In the genomic region with DNA sequence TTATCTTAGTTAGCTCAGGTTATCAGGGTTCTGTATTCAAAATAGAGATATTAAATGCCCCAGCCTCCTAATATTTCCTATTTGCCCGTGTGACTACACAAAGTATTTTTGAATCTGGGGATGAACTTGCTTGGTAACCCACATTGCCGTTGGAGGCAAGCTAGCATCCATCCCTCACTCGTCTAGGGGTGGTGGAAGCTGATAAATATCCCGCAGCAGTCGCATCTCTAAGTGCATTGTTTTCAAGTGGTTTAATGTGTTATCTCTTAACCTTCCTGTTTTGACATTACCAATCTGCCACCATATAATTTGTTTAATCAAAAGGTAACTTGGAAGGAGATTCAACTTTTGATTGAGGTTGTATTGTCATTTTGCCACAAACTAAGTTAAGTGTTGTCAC, we compare ENCODE assay signal across 7 mouse cellular contexts. TPM values are rescaled to one million over a fixed set of nuclear protein-coding genes. Genes with fewer than 3 reads are reported as not detected.
DNase-seq lines count a peak whose midpoint lies in the region; ATAC-seq and TF ChIP-seq lines count a peak whose summit lies in the region.

No protein-coding gene starts in this region.

- DNase-seq in forebrain, embryonic 10.5 days (ENCODE audit: extremely low spot score, low spot score): no peak
- no peak for DNase-seq in limb, embryonic 14.5 days (ENCODE audit: low spot score)
- DNase-seq in left cerebral cortex, adult 18-20 months (ENCODE audit: low spot score in 2 of 2): no peak
- DNase-seq in left cerebral cortex, postnatal 14 days (ENCODE audit: low spot score in 2 of 2): no peak

- H3K9me3 ChIP-seq in megakaryocyte, embryonic 14.5 days: no peaks in the 10 kb centered on the region
- H3K9me3 ChIP-seq in forebrain, embryonic 10.5 days: no peaks in the 10 kb centered on the region
- no peaks in the 10 kb centered on the region for H3K9me3 ChIP-seq in limb, embryonic 14.5 days (ENCODE audit: control insufficient read depth, low read length)
- H3K9me3 ChIP-seq in stomach, embryonic 15.5 days: no peaks in the 10 kb centered on the region

- H3K27ac ChIP-seq in forebrain, embryonic 10.5 days: peak overlapping the region; percentile 99
- no peak overlapping the region for H3K27ac ChIP-seq in limb, embryonic 14.5 days (replicated peaks; ENCODE audit: low read depth, low read length)
- peak overlapping the region; percentile 2; the same call in 1 of the 2 replicates for H3K27ac ChIP-seq in stomach, embryonic 15.5 days

- intact Hi-C loops in left cerebral cortex, postnatal 14 days (cut with DNase I): loop anchor here (5.0 kb wide), 1 partner anchor 224 kb away; a partner anchor contains a TSS

- peaks cover 45% of the 10 kb centered on the region for H3K4me1 ChIP-seq in megakaryocyte, embryonic 14.5 days
- H3K4me1 ChIP-seq in forebrain, embryonic 10.5 days: peaks cover 47% of the 10 kb centered on the region
- H3K4me1 ChIP-seq in limb, embryonic 14.5 days (ENCODE audit: control insufficient read depth, insufficient read depth, low read length): peaks cover 20% of the 10 kb centered on the region
- H3K4me1 ChIP-seq in stomach, embryonic 15.5 days: peaks cover 13% of the 10 kb centered on the region; the same call in 1 of the 2 replicates

- peak overlapping the region; percentile 97 for H3K4me3 ChIP-seq in megakaryocyte, embryonic 14.5 days (replicated peaks)
- peak overlapping the region; percentile 98 for H3K4me3 ChIP-seq in forebrain, embryonic 10.5 days
- H3K4me3 ChIP-seq in limb, embryonic 14.5 days (replicated peaks; ENCODE audit: low read length): peak overlapping the region; percentile 88
- peak overlapping the region; percentile 76 for H3K4me3 ChIP-seq in stomach, embryonic 15.5 days (replicated peaks)

- no peak for ATAC-seq in megakaryocyte, adult 5-6 weeks (ENCODE audit: poor library complexity, severe bottlenecking)
- no peak for ATAC-seq in limb, embryonic 14.5 days (ENCODE audit: low FRiP score, low read depth)
- ATAC-seq in stomach, embryonic 15.5 days (ENCODE audit: insufficient read depth, low FRiP score, low read depth): no peak

- H3K36me3 ChIP-seq in megakaryocyte, embryonic 14.5 days (replicated peaks; ENCODE audit: low read length): peaks cover 21% of the 10 kb centered on the region
- peaks cover 21% of the 10 kb centered on the region for H3K36me3 ChIP-seq in forebrain, embryonic 10.5 days (replicated peaks)
- peaks cover 4% of the 10 kb centered on the region; the same call in 1 of the 2 replicates for H3K36me3 ChIP-seq in limb, embryonic 14.5 days (ENCODE audit: control insufficient read depth, insufficient read depth, low read length)
- no peaks in the 10 kb centered on the region for H3K36me3 ChIP-seq in stomach, embryonic 15.5 days

- WGBS in forebrain, embryonic 10.5 days: under 1% methylated on average over 5 of the region's 5 CpGs
- WGBS in limb, embryonic 14.5 days: under 1% methylated on average over 5 of the region's 5 CpGs
- 0% methylated on average over 5 of the region's 5 CpGs for WGBS in stomach, embryonic 15.5 days

- peak overlapping the region; percentile 68 for H3K4me2 ChIP-seq in limb, embryonic 14.5 days (replicated peaks; ENCODE audit: low read depth, low read length, severe bottlenecking)
- H3K4me2 ChIP-seq in stomach, embryonic 15.5 days: peak overlapping the region; percentile 68

- H3K27me3 ChIP-seq in megakaryocyte, embryonic 14.5 days (replicated peaks): no peaks in the 10 kb centered on the region
- H3K27me3 ChIP-seq in forebrain, embryonic 10.5 days (ENCODE audit: poor library complexity, severe bottlenecking): no peaks in the 10 kb centered on the region
- no peaks in the 10 kb centered on the region for H3K27me3 ChIP-seq in limb, embryonic 14.5 days (ENCODE audit: control insufficient read depth, insufficient read depth, low read length)
- H3K27me3 ChIP-seq in stomach, embryonic 15.5 days (replicated peaks): no peaks in the 10 kb centered on the region

- TF ChIP-seq POLR2A in limb, embryonic 14.5 days (IDR thresholded peaks at IDR 0.05; ENCODE audit: borderline replicate concordance, extremely low read depth, insufficient read depth, insufficient read length): no peak

- H3K9ac ChIP-seq in limb, embryonic 14.5 days (ENCODE audit: low read depth, low read length, severe bottlenecking): peak overlapping the region; percentile 95
- H3K9ac ChIP-seq in stomach, embryonic 15.5 days: peak overlapping the region; percentile 85; the same call in 1 of the 2 replicates

RNA-seq across cellular contexts. Expression of a gene that starts 2.2 kb away (rescaled TPM):
- polyA plus RNA-seq in megakaryocyte, embryonic 14.5 days (2012; ENCODE audit: insufficient read depth, low replicate concordance): 5.8 and 14.0 TPM in 2 replicates
- total RNA-seq in megakaryocyte, adult 5-6 weeks (2015): 64.2 and 73.2 TPM in 2 replicates
- 34.2 and 34.5 TPM in 2 replicates for total RNA-seq in megakaryocyte, adult 5-6 weeks (2017)
- polyA plus RNA-seq in forebrain, embryonic 10.5 days (2016; fragmentation: Nextera tagmentation; extraction: Ambion mirVana): 64.3 and 65.8 TPM in 2 replicates
- 17.5 and 20.1 TPM in 2 replicates for polyA plus RNA-seq in limb, embryonic 14.5 days (2012; rRNA removed)
- 61.3 and 63.2 TPM in 2 replicates for polyA plus RNA-seq in limb, embryonic 14.5 days (2014; fragmentation: Nextera tagmentation; extraction: Ambion mirVana)
- 54.0 and 54.2 TPM in 2 replicates for polyA plus RNA-seq in stomach, embryonic 15.5 days (2015; fragmentation: Nextera tagmentation; extraction: Ambion mirVana)
- total RNA-seq in left cerebral cortex, adult 18-20 months (2021): 100 to 1,000 TPM; 172 TPM
- total RNA-seq in left cerebral cortex, postnatal 14 days (2021): 100 to 1,000 TPM; 205 to 206 TPM
